Mouse (Mus musculus) ES-Bruce4 (cell line): ENCODE measurements around the gene Kcna5. TPM values are rescaled to one million over a fixed set of nuclear protein-coding genes. Genes with fewer than 3 reads are reported as not detected.
A peak's percentile ranks its signal among the peaks of the same experiment; 100 is the strongest.

ENCODE experiments used
- H3K27ac ChIP-seq: 2 replicates; pipeline ENCODE4 v1.5.1; 2012; ENCODE audit warnings: low read length, inconsistent platforms; ENCODE audit not compliant: insufficient read depth
- H3K27me3 ChIP-seq: 2 replicates; pipeline ENCODE4 v1.6.1; 2012; ENCODE audit warnings: mild to moderate bottlenecking, low read length, inconsistent platforms; ENCODE audit not compliant: control insufficient read depth, poor library complexity, insufficient read depth, severe bottlenecking
- H3K36me3 ChIP-seq: 2 replicates; pipeline ENCODE4 v1.6.1; 2012; ENCODE audit warnings: inconsistent platforms, mild to moderate bottlenecking, low read length, moderate library complexity; ENCODE audit not compliant: control insufficient read depth, poor library complexity, insufficient read depth, severe bottlenecking
- H3K4me1 ChIP-seq: one replicate; pipeline ENCODE4 v1.8.1; 2011; ENCODE audit warnings: low read length; ENCODE audit not compliant: control insufficient read depth, insufficient read depth
- H3K4me3 ChIP-seq: 2 replicates; pipeline ENCODE4 v1.5.1; 2011; ENCODE audit warnings: low read depth, mild to moderate bottlenecking, low read length
- H3K9ac ChIP-seq: 2 replicates; pipeline ENCODE4 v1.6.1; 2012; ENCODE audit warnings: low read depth, mild to moderate bottlenecking, inconsistent platforms; ENCODE audit not compliant: poor library complexity, severe bottlenecking
- H3K9me3 ChIP-seq: replicated peaks from 2 replicates; pipeline ENCODE4 v1.6.1; 2012; ENCODE audit warnings: mild to moderate bottlenecking, low read length, inconsistent platforms; ENCODE audit not compliant: control insufficient read depth, poor library complexity, insufficient read depth, severe bottlenecking
- CTCF ChIP-seq: IDR thresholded peaks from one replicate; pipeline ENCODE4 v1.8.1; 2011; ENCODE audit warnings: low read depth, low read length
- EP300 ChIP-seq: IDR thresholded peaks from 2 replicates; pipeline ENCODE4 v1.6.1; 2011; ENCODE audit warnings: low read depth, low read length; ENCODE audit not compliant: insufficient read depth
- POLR2A ChIP-seq: IDR thresholded peaks from one replicate; pipeline ENCODE4 v1.8.1; 2011; ENCODE audit warnings: low read length; ENCODE audit not compliant: insufficient read depth
- polyA plus RNA-seq: library from polyadenylated mRNA; stranded (reverse); fragments of >200 nt; gene quantifications from 2 replicates; pipeline ENCODE4 v1.2.4, GENCODE M21; 2011; ENCODE audit warnings: low read depth; ENCODE audit not compliant: missing spikeins, insufficient read depth, insufficient read length

Gene Kcna5
- polyA plus RNA-seq, 1 experiment = not detected

DNA sequence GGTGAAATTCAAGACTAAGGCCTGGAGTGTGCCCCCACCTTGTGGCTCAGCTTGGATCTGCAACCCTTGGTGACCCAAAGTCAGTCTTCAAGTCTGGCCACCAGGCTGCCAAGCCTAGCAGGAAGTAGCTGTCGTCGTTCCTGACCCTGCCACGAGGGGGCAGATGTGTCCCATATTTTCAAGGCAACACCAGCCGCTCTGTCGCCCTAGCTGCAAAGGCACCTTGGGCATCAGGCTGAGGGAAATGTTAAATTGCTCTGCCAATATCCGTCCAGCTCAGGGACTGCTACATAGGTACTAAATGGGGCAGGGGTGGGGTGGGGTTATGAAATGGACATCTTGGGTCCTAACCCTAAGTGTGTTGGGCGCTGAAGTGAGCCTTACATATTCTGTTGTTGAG lies 28.7 kb upstream of the Kcna5 start:
- Histone ChIP-seq H3K9me3 (no peaks in the 10 kb centered on the region), H3K9ac (no peak overlapping the region), H3K4me1 (no peaks in the 10 kb centered on the region), H3K27me3 (no peaks in the 10 kb centered on the region), H3K27ac (no peak overlapping the region), H3K4me3 (no peak overlapping the region), H3K36me3 (no peaks in the 10 kb centered on the region)
- TF ChIP-seq POLR2A (no peak), CTCF (peak; percentile 91), EP300 (no peak)

GRCm38 (mm10) chr6:126561702-126562101 lies 26.5 kb upstream of the Kcna5 start:
- Histone ChIP-seq H3K27me3 (no peaks in the 10 kb centered on the region), H3K4me1 (no peaks in the 10 kb centered on the region), H3K9me3 (no peaks in the 10 kb centered on the region), H3K9ac (no peak overlapping the region), H3K36me3 (no peaks in the 10 kb centered on the region), H3K4me3 (no peak overlapping the region), H3K27ac (no peak overlapping the region)
- no peak for TF ChIP-seq POLR2A
- TF ChIP-seq EP300 = no peak
- no peak for TF ChIP-seq CTCF

DNA sequence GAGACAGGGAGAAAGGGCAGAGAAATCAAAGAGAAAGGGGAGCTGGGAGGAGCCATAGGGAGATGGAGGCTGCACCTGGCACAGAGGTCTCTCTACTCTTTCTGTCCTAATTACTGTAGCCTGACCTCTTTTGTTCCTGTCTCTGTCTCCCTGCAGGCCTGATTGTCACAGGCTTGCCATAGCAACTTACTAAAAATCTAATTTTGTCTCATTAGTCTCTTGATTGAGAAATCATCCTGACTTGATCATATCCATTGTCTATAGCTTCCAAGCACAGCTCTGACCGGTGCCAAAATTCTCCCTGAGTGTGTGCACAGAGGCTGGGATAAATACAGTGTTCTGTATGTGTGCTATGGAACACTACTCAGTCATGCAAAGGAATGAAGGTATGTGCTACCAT lies 25.5 kb upstream of the Kcna5 start:
- no peaks in the 10 kb centered on the region for H3K9me3 ChIP-seq
- H3K27me3 ChIP-seq = no peaks in the 10 kb centered on the region
- no peak for TF ChIP-seq EP300
- TF ChIP-seq CTCF = no peak
- no peak for TF ChIP-seq POLR2A
- H3K4me1 ChIP-seq = no peaks in the 10 kb centered on the region
- H3K27ac ChIP-seq = no peak overlapping the region
- no peak overlapping the region for H3K4me3 ChIP-seq
- no peak overlapping the region for H3K9ac ChIP-seq
- H3K36me3 ChIP-seq = no peaks in the 10 kb centered on the region

DNA sequence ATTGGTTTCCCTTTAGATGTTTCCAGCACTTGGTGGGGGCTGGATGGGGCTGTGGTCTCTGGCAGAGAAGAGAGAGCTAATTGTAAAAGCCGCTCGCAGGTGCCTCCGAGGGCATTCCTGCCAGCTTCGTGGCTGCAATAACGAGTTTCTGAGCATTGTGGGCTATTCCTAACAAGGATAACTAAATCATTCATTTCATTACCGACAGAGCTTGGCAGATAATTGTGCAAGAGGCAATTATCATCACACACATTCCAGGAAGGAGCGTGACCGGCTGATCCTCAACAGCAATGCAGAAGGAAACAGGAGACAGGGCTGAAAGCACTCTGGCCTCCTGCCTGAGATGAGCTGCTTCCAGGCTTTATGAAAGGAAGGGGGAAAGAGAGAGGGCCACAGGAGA lies 24.8 kb upstream of the Kcna5 start:
- no peak overlapping the region for H3K9ac ChIP-seq
- H3K27ac ChIP-seq = no peak overlapping the region
- TF ChIP-seq EP300 = no peak
- no peak for TF ChIP-seq CTCF
- no peak for TF ChIP-seq POLR2A
- H3K27me3 ChIP-seq = no peaks in the 10 kb centered on the region
- H3K9me3 ChIP-seq = no peaks in the 10 kb centered on the region
- no peaks in the 10 kb centered on the region for H3K36me3 ChIP-seq
- H3K4me1 ChIP-seq = no peaks in the 10 kb centered on the region
- H3K4me3 ChIP-seq = no peak overlapping the region

DNA sequence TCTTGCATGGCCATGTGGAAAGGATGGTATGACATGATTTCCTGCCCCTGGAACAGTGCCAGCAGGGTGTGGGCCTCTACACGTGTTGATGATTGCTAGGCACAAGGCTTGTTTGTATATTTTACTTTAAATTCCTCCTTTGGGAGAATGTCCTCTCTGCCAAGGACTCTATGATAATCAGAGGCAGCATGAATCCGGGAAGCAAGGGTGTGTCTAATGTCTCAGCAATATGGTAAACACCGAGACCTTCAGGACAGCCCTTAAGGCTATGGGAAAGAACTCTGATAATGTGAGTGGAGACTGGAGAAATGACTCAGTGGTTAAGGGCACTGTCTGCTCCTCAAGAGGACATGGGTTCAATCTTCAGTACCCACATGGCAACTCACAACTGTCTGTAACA lies 23.1 kb upstream of the Kcna5 start:
- Histone ChIP-seq H3K27me3 (no peaks in the 10 kb centered on the region), H3K9ac (no peak overlapping the region), H3K4me1 (no peaks in the 10 kb centered on the region), H3K9me3 (no peaks in the 10 kb centered on the region), H3K27ac (no peak overlapping the region), H3K4me3 (no peak overlapping the region), H3K36me3 (no peaks in the 10 kb centered on the region)
- TF ChIP-seq EP300 = no peak
- no peak for TF ChIP-seq POLR2A
- no peak for TF ChIP-seq CTCF

GRCm38 (mm10) chr6:126553812-126554211 lies 18.6 kb upstream of the Kcna5 start:
- Histone ChIP-seq H3K36me3 (no peaks in the 10 kb centered on the region), H3K4me3 (no peak overlapping the region), H3K9ac (no peak overlapping the region), H3K27ac (no peak overlapping the region), H3K27me3 (0 out of 2 replicates have a peak, but pooled peaks cover 1% of the 10 kb centered on the region), H3K9me3 (no peaks in the 10 kb centered on the region), H3K4me1 (no peaks in the 10 kb centered on the region)
- no peak for TF ChIP-seq CTCF
- TF ChIP-seq POLR2A = no peak
- TF ChIP-seq EP300 = no peak
